Mouse (Mus musculus) cerebellum, postnatal 10 days (tissue): ENCODE data around the gene Gm11559.
A peak's percentile ranks its signal among the peaks of the same experiment; 100 is the strongest.
"Not testable (repeated sequence)": the region's sequence is repeated elsewhere in the genome, so short reads cannot be mapped to it uniquely, and the experiment has no call there.

Experiments
- DNase-seq, 2 experiments: peaks; one replicate each; pipeline ENCODE4 v3.0.0; 2021; ENCODE audit warnings: mixed read lengths in 2 of 2

Gm11559 gene

GRCm38 (mm10) chr11:99864176-99864575, at the start of gene Gm11559:
TSS of gene Gm11559 (plus strand) at chr11:99864476.
- not testable (repeated sequence) for DNase-seq

GRCm38 (mm10) chr11:99815566-99815965, 48.7 kb upstream of the Gm11559 start, which contains the start of gene Gm11564:
TSS of gene Gm11564 (minus strand) at chr11:99815666.
- not testable (repeated sequence) for DNase-seq

GRCm38 (mm10) chr11:99837966-99838365, 26.3 kb upstream of the Gm11559 start, which contains the start of gene 2300003K06Rik:
TSS of gene 2300003K06Rik (minus strand) at chr11:99838066.
- DNase-seq = no peak

- DNase-seq = peak in 1 of 2 experiments; percentile 3
Measured at GRCm38 (mm10) chr11:99842185-99842584, 22.1 kb upstream of the Gm11559 start.

GRCm38 (mm10) chr11:99846746-99847145, 17.5 kb upstream of the Gm11559 start:
- peak; percentile 8 to 11 for DNase-seq

GRCm38 (mm10) chr11:99851508-99851907, 12.8 kb upstream of the Gm11559 start, which contains the start of gene Krtap4-16:
TSS of gene Krtap4-16 (minus strand) at chr11:99851608.
- no peak for DNase-seq

- DNase-seq = peak; percentile 14 to 31
Measured at GRCm38 (mm10) chr11:99854121-99854520, 10.2 kb upstream of the Gm11559 start.

GRCm38 (mm10) chr11:99857617-99858016, 6.7 kb upstream of the Gm11559 start, which contains the start of gene Gm11568:
TSS of gene Gm11568 (plus strand) at chr11:99857917.
- no peak for DNase-seq

- DNase-seq = no peak
Measured at GRCm38 (mm10) chr11:99858761-99859160, 5.5 kb upstream of the Gm11559 start.

- DNase-seq = not testable (repeated sequence)
Measured at GRCm38 (mm10) chr11:99873089-99873488, 8.8 kb downstream of the Gm11559 start, which contains the start of gene Krtap9-1. TSS of gene Krtap9-1 (plus strand) at chr11:99873389.

- DNase-seq = not testable (repeated sequence)
Measured at GRCm38 (mm10) chr11:99878887-99879286, 14.6 kb downstream of the Gm11559 start, which contains the start of gene Gm11567. TSS of gene Gm11567 (plus strand) at chr11:99879187.

GRCm38 (mm10) chr11:99907620-99908019, 43.3 kb downstream of the Gm11559 start, which contains the start of gene Krtap31-1:
TSS of gene Krtap31-1 (plus strand) at chr11:99907920.
- no peak for DNase-seq

GRCm38 (mm10) chr11:99914451-99914850, 50.2 kb downstream of the Gm11559 start, which contains the start of gene Gm11565:
TSS of gene Gm11565 (plus strand) at chr11:99914751.
- no peak for DNase-seq
